Mouse (Mus musculus) heart, adult 2 months (tissue): ENCODE results near the gene Cops4.

Experiments used
- CTCF ChIP-seq: fragments of 200-600 bp; IDR thresholded peaks from 2 replicates; pipeline ENCODE4 v1.8.1; 2022; ENCODE audit warnings: antibody characterized with exemption, mild to moderate bottlenecking, moderate library complexity
- EP300 ChIP-seq: fragments of 200-500 bp; IDR thresholded peaks from 2 replicates; pipeline ENCODE4 v1.6.1; 2011; ENCODE audit warnings: low read depth, low read length, control low read depth; ENCODE audit not compliant: insufficient read depth
- POLR2A ChIP-seq: fragments of 200-500 bp; IDR thresholded peaks from 2 replicates; pipeline ENCODE4 v1.6.1; 2011; ENCODE audit warnings: mild to moderate bottlenecking, low read depth, low read length, control low read depth; ENCODE audit not compliant: insufficient read depth

GRCm38 (mm10) chr5:100578863-100579411 is 60.8 kb downstream of the Cops4 start:
- no peak for TF ChIP-seq CTCF
- TF ChIP-seq POLR2A, result no peak
- TF ChIP-seq EP300, result no peak
